Mouse (Mus musculus) CD4-positive, CD25-positive, alpha-beta regulatory T cell, adult 2 months (primary cell): ENCODE data around the gene C2cd5.
"Not testable (repeated sequence)": the region's sequence is repeated elsewhere in the genome, so short reads cannot be mapped to it uniquely, and the experiment has no call there.

Source experiments
- DNase-seq: peaks from one replicate; pipeline ENCODE4 v3.0.0-alpha.2; 2012; ENCODE audit warnings: low read depth, low spot score

The C2cd5 gene

DNA sequence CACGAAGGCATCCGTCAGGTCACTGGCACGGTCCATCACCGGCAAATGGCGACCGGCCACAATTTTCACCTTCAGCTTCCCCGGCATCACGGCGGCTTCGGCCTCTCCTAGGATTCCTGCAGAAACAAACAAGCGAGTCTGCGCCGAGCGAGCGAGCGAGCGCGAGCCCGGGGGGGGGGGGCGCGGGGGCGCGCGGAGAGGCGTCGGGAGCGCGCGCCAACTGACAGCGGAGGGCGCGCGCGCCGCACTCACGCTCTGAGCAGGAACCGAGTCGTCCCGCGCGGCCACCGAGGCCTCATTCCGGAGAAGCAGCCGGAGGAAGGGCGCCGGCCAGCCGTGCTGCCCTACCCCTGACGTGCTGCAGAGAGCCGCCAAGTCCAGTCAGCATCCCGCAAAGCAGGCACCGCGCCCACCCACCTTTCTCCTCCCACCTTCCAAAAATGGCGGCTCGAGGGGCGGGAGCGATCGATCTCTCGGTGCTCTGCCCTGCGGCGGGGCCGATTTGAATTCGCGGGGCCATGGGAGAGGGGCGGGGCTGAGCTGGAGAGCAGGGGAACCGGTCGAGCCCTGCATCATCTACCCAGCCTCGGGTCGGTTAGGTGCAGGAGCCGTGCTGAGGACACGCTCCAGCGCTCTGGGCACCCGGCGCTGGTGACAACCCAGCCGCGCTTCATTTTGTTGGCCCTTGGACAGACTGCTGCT, at the start of gene C2cd5:
Gene C2cd5, minus strand, starts transcription at position 461 of the 702 bp plus-strand sequence.
- peak; percentile 97 for DNase-seq

DNA sequence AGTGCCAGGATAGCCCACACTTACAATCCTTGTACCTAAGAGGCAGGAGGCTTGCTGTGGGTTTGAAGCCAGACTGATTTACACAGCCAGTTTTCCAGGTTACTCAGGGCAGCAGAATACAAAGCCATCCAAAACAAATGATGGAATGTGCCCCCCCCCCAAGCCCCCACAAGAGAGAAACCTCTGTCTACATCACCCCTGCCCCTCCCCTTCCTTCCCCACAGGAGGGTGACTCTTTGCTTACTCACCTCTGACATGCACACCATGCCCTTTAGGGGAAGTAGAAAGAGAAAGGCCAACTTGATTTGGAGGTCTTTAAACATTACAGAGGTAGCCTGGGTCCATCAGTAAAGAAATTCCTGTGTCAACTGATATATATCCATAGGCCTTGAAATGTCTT, 48.9 kb upstream of the C2cd5 start:
- no peak for DNase-seq

DNA sequence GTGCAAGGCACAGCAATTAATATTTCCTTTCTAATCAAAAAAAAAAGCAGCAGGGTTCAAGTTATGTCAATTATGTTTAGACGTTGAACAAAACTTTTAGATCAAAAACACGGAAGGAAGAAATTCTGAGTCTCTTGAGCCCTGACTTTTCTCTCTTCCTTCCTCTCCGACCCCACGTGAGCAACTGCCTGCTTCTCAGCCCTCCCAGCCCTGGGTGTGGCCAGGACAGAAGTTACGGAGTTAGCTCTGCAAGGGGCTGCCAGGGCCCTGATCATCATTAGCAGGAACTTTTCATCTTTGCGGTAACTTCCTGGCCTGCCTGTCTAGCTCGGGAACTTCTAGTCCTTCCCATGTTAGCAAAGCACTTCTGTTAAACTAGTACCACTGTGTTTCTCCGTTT, 46.8 kb upstream of the C2cd5 start:
- DNase-seq, result peak; percentile 67

DNA sequence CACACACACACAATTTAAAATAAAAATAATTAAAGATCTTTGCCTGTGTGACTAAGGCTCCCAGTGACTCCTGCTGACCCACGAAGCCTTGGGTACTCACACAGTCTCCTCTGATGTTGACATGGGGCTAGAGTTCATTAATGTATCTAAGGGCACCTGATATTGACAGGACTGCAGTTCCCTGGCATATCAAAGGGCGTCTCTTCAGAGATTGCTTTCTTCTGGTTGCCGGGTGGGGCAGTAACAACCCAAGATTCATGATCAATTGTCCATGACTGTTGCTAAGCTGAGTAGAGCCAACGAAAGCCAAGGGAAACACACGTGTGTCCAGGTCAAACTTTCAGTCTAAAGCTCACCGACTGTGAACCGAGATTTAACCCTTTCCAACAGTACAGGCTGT, 45.1 kb upstream of the C2cd5 start:
- DNase-seq, result no peak

DNA sequence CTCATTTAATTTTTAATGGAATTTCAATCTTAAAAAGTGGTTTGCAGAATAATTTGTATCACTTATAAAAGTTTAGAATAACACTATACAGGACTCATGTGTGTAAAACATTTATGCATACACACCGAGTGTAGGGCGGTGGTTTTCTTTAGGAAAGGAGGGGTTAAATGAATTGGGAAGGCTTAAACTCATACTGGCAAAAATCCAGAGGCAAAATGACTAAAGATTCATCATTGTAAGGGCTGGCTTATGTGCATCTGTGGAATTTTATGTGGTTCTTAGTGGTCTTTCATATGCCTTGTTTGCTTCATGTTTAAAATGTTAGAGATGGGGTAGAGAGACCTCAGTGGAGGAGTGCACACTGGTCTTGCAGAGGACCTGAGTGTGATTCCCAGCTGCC, 44.6 kb upstream of the C2cd5 start:
- DNase-seq, result no peak

DNA sequence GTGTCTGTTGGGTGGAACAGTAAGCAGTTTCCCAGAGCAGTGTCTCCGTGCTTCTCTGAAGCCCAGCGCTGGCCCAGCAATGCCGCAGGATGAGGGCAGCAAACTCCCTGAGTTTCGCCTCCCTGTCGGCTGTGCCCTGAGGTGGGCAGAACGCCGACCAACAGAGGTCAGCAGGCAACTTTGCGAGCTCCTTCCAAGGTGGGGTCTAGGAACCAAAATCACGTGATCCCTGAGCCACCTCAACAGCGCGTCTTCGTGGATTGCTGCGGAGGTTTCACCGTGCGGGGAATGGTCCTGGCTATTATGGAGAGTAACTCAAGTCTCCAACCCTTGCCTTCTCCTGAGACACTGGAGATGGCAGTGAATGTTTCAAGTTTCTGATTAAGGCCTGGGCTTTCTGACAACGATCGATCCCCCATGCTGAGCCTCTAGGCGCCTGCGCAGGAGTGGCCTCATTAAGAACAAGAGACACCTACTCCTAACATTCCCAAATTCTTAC, 43.9 kb upstream of the C2cd5 start:
- no peak for DNase-seq

DNA sequence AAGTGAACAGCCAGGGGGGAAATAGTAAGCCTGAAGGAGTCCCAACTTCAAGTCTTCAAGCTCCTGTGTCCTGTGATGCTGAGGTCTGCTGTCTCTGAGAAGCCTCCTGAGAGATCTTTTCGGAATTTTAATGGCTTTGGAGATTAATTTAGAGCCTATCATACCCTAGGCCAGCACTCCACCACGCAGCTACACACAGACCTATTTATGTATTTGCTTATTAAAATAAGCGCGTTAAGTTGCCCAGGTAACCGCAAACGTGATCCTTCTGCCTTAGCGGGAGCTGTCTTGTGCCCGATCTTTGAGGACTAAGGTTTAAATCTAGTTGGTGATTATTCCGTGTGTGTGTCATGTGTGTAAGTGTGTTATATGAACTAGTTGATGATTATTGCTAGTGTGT, 43.4 kb upstream of the C2cd5 start:
- DNase-seq, result no peak

DNA sequence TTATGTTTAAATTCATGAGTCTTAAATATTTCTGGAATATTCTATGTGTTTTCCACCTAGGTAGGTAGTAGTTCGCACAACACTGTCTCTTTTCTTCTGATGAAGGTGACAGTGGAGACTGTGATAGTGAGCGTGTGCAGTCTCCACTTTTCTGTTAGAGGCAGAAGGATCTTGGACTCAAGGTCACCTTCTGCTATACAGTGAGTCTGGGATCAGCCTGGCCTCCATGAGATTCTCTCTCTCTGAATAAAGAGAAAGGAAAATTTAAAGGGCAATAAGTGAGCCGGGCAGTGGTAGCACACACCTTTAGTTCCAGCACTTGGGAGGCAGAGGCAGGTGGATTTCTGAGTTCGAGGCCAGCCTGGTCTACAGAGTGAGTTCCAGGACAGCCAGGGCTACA, 42.9 kb upstream of the C2cd5 start:
- DNase-seq, result no peak

DNA sequence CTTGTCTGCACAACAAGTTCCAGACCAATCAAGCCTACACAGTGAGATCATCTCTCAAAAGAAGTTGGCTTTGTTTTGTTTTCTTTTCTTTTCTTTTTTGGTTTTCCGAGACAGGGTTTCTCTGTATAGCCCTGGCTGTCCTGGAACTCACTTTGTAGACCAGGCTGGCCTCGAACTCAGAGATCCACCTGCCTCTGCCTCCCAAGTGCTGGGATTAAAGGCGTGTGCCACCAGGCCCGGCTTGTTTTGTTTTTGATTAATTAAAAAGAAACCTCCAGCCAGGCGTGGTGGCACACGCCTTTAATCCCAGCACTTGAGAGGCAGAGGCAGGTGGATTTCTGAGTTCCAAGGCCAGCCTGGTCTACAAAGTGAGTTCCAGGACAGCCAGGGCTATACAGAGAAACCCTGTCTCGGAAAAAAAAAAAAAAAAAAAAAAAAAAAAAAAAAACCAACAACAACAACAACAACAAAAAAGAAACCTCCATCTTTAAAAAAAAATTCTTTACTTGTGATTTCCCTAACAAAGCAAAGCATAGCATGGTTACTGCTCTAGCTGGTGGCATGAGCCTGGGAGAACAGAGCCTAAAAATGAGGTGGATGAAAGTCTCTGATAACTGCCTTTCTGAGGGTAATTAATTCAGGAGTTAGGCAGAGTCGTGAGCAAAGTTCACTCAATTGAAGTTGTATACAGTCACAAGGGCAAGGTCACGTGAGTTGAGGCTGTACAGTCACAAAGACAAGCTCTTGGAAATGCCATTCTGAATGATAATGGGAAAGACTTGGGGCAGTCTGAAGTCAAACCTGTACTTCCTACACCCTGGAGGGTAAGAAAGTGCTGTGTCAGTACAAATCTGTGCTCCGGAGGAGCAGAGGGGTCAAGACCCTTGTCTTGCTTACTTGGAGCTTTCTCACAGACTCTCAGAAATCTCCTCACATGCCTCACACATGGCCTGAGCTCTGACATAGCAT, 42.0 kb upstream of the C2cd5 start:
- DNase-seq, result not testable (repeated sequence)

DNA sequence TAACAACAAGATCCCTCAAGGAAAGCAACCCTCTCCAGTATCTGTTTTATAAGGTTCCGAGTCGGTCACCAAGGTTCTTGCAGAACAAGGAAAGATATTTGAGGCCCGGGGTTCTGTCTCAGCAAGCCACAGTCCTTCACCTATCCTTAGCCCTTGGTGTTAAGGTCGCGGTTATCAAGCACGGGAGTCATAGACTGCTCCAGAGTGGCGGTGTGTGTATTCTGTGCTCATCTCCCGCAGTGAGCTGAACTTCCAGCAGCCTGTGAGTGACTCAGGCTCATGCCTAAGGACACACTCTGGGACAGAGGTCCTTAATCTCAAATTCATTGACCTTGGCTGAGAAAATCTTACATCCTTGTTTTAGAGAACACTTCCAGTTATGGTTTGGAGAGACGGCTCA, 40.9 kb upstream of the C2cd5 start:
- DNase-seq, result no peak

DNA sequence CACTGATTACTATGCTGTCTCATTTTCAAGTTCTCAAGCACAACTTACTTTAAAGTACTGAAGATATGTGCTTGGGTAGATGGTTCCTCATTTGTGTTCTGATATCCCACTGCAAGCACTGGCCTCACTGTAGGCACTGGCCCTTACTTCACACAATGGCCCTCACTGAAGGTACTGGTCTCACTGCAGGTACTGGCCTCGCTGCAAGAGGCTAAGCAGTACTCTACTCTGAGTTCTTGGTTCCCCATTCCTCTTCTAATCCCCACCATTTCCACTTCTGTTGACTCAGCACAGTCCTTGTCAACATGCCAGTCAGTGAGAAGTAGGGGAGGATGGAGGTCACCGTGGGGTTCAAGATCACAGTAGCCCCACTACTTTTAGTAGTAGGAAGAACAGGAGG, 39.5 kb upstream of the C2cd5 start:
- DNase-seq, result no peak

DNA sequence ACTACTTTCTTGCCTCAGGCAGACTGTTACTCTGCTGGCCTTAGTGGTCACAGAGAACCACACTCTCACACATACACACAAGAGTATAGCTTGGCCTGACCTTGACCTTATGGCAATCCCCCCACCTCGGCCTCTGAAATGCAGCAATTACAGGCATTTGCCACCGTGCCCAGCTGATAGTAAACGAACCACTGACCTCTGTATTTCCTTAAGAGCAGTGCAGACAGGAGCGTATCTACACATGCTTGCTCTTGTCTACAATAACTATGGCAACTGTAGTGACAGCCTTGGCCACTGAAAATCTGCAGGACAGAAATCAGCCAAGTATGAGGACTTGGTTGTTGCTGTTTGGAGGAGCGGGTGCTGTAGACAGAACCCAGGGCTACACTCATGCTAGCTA, 37.4 kb upstream of the C2cd5 start:
- DNase-seq, result no peak

DNA sequence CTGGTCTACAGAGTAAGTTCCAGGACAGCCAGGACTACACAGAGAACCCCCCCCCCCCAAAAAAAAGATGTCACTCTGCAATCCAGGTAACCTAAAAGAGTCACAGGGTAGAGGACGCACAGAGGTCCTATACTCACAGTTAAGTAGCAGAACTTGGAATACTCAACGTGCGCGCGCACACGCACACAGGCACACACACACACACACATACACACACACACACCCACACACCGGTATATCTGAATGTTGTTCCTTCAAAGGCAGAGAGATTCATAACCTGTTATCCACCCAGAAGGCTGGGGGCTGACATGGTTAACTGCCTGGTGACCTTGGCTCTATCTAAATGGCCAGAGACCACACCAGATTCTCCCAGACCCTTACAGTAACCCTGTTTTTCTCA, 36.7 kb upstream of the C2cd5 start:
- DNase-seq, result no peak

DNA sequence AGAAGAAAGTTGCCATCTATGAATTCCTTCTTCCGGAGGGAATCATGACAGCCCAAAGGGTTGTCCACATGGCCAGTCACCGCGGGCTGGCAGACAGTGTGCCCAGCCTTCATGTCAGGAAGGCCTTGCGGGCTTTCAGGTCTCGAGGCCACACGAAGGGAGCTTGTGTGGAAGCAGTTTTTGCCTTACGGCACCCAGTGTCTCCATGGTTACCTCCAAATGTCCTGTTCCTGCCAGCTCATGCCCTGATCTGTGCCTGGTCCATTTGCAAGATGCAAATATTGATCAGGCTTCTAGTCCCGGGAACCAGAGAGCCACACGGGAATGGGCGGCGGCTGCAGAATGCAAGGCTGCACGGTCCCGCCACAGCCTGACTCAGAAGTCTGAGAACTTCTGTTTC, 35.2 kb upstream of the C2cd5 start:
- no peak for DNase-seq

DNA sequence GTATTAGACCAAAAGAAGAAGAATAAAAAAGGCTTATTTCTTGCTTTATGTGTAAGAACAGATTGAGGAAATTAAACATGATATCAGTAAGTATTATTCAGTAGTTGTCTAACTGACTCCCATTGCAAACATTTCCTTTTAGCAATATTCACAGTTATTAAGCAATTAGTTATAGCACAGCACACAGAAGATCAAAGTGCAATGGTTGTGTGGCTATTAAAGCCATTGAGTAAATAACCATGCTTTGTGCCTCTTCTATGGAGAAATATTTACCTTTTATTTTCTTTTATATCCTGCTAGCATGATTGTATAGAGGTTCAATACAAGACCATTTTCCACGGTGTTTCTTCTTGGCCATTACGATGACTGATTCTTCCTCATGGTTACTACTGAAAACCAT, 33.2 kb upstream of the C2cd5 start:
- no peak for DNase-seq

DNA sequence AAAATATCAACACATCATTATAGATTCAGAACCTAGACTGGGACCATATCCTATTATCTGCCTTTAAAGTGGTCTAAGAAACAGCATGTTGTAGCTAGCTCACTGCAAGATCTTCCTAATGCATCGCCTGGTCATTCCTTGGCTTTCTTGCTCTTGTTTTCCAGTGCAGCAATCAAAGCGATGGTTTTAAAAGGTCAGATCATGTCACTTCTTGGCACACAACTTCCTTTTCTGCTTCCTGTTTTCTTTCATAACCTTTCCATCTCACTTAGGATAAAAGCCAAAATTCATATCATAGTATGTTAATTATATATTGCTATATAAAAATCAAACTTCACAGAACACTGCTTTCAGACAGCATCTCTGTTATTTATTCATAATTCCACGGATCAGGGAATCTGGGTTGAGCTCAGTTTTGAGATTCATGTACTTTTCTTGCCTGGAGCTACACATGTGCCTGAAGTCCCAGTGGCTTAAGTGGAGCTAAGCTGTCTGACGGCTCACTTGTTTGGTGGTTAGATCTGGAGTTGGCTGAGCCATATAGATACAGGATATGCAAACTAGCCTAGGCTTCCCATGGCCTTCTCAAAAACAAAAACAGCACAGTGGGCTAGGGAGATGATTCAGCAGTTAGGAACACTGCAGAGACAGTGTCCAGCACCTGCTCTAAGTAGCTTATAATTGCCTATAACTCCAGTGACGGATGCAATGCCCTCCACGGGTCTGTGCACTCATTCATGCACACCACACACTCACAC, 32.1 kb upstream of the C2cd5 start:
- DNase-seq, result no peak

DNA sequence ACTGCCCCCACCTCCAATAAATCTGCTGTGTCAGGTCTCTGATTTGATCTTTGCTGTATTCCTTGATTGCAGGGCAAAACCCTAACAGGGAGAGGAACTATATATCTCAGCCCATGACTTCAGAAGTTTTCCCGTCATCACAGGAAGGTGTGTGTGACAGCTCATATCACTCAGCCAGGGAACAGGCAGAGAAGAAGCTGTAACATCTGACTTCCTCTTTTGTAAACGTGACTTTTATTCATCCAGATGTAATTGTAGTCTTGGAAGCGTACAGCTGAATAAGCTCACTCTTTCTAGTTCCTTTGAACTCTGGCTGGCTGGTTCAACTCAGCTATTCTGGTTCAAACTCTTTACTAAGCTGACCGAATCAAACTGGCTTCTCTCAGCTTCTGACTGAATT, 30.5 kb upstream of the C2cd5 start:
- DNase-seq, result no peak

DNA sequence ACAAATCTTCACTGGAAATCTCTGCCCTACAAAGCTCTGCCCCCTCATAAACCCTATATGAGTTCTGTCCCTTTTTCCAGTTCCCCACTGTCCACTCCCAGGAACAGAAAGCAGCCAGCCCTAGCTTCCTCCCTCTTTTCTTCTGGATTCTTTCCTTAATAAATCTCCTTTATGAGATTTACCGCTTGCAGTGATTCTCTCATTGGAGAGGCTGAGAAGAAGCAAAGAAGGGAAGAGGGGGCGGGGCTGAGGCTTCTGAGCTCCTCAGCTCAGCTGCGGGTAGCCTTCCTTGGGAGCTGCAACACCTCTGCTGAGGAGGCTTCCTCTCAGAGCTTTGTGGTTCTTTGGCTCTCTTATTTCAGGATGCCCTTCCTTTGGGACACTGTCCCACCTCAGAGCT, 30.0 kb upstream of the C2cd5 start:
- no peak for DNase-seq

DNA sequence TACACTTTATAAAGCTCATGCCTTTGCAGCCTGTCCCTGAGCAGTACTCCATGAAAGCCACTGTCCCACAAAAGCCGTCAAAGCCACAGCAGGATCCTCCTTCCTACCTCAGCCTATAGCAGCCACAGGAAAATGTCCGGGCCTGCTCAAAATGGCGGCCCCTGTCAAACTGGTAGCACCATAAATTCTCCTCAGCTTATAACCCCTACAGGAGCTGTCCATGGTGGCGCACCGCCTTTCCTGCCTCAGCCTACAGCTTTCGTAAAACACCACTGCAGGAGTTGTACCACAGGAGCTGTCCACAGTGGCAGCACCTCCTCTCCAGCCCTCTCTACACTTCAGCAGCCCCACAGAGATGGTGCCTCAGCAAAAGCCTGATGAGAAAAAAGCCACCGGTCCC, 29.5 kb upstream of the C2cd5 start:
- DNase-seq, result peak; percentile 30

DNA sequence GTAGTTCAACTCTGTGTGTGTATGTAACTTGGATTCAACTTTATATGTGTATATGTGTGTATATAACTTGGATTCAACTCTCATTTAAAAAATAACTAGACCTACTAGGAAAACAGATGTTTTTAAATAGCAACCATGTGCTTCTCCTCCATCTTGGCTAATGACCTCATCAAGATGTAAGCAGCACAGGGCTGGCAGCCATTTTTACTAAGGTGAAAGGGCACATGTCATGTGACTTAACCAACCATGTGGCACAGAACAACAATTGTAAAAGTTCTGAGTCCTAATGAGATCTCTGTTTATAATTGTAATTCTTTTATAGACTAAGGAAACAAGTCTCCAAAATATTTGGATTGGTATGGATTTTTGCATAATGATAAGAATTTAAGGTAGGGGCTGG, 25.8 kb upstream of the C2cd5 start:
- no peak for DNase-seq

DNA sequence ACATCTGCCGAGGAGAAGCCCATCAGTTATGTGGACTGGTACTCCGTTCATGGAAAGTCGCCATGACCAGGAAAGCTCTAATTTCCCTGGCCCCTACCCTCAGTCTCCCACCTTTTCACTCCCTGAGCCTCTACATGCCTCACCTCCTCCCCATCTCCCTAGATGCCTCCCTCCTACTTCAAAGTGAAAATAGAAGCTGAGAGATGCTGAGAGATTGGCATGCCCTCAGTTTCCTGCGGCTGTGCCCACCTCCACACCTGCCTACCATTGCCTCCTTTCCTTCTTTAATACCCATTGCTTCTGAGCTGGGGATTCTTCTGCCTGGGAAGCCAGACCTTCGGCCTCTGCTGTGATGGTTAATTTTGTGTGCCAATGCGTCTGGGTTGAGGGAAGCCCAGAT, 19.4 kb upstream of the C2cd5 start:
- no peak for DNase-seq

DNA sequence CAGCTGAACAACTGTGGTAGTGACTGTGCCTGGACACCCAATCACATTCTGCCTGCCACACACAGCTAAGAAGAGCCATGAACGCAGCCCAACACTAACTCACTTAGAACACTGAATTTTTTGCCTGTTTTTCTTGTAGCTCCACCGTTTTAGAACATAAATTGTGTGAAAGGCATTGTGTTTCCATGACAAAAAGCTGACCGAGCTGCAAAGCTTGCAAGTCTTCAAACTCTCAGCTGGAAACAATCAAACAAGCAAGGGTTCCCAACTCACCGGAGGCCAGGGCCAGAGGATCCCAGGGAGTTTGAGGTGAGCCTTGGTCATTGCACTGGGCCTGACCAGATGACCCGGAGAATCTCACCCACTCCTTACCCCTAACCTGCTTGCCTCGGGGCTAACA, 16.8 kb upstream of the C2cd5 start:
- no peak for DNase-seq
